8 mouse cellular contexts compared by ENCODE assay signal in genomic region chr16:55966212-55966871, GRCm38 (mm10). TPM values are rescaled to one million over a fixed set of nuclear protein-coding genes. Genes with fewer than 3 reads are reported as not detected.
DNase-seq lines count a peak whose midpoint lies in the region; ATAC-seq lines count a peak whose summit lies in the region.

Gene Rpl24, plus strand, starts transcription at chr16:55966275.

- peak; percentile 93 for ATAC-seq in hindbrain, embryonic 15.5 days (ENCODE audit: low FRiP score, low read depth)

- H3K4me3 ChIP-seq in hindbrain, embryonic 15.5 days = peak within 1 kb of the TSS; percentile 71

- H3K4me1 ChIP-seq in hindbrain, embryonic 15.5 days (replicated peaks) = peaks cover 27% of the 10 kb centered on the region

- H3K27me3 ChIP-seq in hindbrain, embryonic 15.5 days = no peaks in the 10 kb centered on the region

- H3K36me3 ChIP-seq in hindbrain, embryonic 15.5 days = peaks cover 29% of the 10 kb centered on the region

- peak within 1 kb of the TSS; percentile 80 for H3K27ac ChIP-seq in hindbrain, embryonic 15.5 days (replicated peaks)

- peak within 1 kb of the TSS; percentile 77 for H3K9ac ChIP-seq in hindbrain, embryonic 15.5 days

- H3K4me2 ChIP-seq in hindbrain, embryonic 15.5 days = peak within 1 kb of the TSS; percentile 87

- DNase-seq in R1 (ENCODE audit: low read depth, low spot score) = peak; percentile 98
- DNase-seq in cerebellum, postnatal 25 days = peak; percentile 97 to 98
- DNase-seq in frontal cortex, postnatal 36 days (ENCODE audit: low spot score in 2 of 2) = peak; percentile 97 to 98
- peak; percentile 94 for DNase-seq in left cerebral cortex, adult 11 months (ENCODE audit: low spot score)
- peak; percentile 94 to 96 for DNase-seq in lung, postnatal 4 days
- DNase-seq in retina, postnatal 7 days (ENCODE audit: low read depth, low spot score) = peak; percentile 93
- DNase-seq in urinary bladder, adult 2 months (ENCODE audit: low spot score) = peak; percentile 84

- WGBS in hindbrain, embryonic 15.5 days = under 1% methylated on average over 42 of the region's 42 CpGs

- H3K9me3 ChIP-seq in hindbrain, embryonic 15.5 days = no peaks in the 10 kb centered on the region

RNA-seq across cellular contexts. Expression of gene Rpl24, which starts in this region (rescaled TPM):
- 454 and 488 TPM in 2 replicates for polyA plus RNA-seq in hindbrain, embryonic 15.5 days (2015; fragmentation: Nextera tagmentation; extraction: Ambion mirVana)
- polyA plus RNA-seq in urinary bladder, adult 2 months (2012; rRNA removed) = 872 and 875 TPM in 2 replicates

Comparison
In these comparisons a context has a peak if more than half of its experiments do, and no peak if none do; other contexts are left out.
1. Peak in every context shown above with its lines: DNase-seq, ATAC-seq, H3K4me3 ChIP-seq and H3K27ac ChIP-seq.